24 mouse cellular contexts compared by ENCODE assay signal in genomic region chr19:53650921-53651320, GRCm38 (mm10). TPM values are rescaled to one million over a fixed set of nuclear protein-coding genes. Genes with fewer than 3 reads are reported as not detected.
"Had no signal": no experiment of that assay in that cellular context is flagged by ENCODE, and none has a peak within 500 bp of the region (broad histone marks: within the 10 kb centered on the region; RNA-seq: fewer than 3 reads in every experiment).

No protein-coding gene starts in this region.

- H3K9ac ChIP-seq: forebrain, postnatal 0 days; heart, embryonic 13.5 days; heart, embryonic 15.5 days; hindbrain, embryonic 13.5 days; hindbrain, embryonic 15.5 days; limb, embryonic 13.5 days; limb, embryonic 15.5 days; liver, embryonic 12.5 days; liver, embryonic 14.5 days had no signal

- ATAC-seq: forebrain, postnatal 0 days; hindbrain, postnatal 0 days; intestine, embryonic 16.5 days; liver, embryonic 12.5 days had no signal

- H3K4me2 ChIP-seq: heart, embryonic 13.5 days; heart, embryonic 15.5 days; hindbrain, embryonic 13.5 days; hindbrain, embryonic 15.5 days; limb, embryonic 13.5 days; limb, embryonic 15.5 days; liver, embryonic 12.5 days had no signal

- H3K4me3 ChIP-seq: heart, embryonic 13.5 days; heart, embryonic 15.5 days; hindbrain, embryonic 13.5 days; hindbrain, embryonic 15.5 days; limb, embryonic 13.5 days; limb, embryonic 15.5 days; liver, embryonic 12.5 days had no signal

- H3K27me3 ChIP-seq: heart, embryonic 13.5 days; heart, embryonic 15.5 days; hindbrain, embryonic 13.5 days; hindbrain, embryonic 15.5 days; liver, embryonic 12.5 days had no signal

- H3K27ac ChIP-seq: heart, embryonic 13.5 days; heart, embryonic 15.5 days; hindbrain, embryonic 13.5 days; hindbrain, embryonic 15.5 days; hindbrain, postnatal 0 days; kidney, postnatal 0 days; limb, embryonic 13.5 days; limb, embryonic 15.5 days; liver, embryonic 12.5 days; liver, embryonic 14.5 days had no signal

- DNase-seq: forebrain, postnatal 0 days; gastrocnemius, postnatal 14 days; gastrocnemius, postnatal 36 days; heart, adult 18-20 months; kidney, adult 11 months; kidney, adult 2 months; kidney, adult 9 months; kidney, postnatal 14 days; kidney, postnatal 36 days; layer of hippocampus, adult 9-11 months; layer of hippocampus, postnatal 36 days; left cerebral cortex, postnatal 4 days had no signal

- H3K9me3 ChIP-seq: heart, embryonic 13.5 days; heart, embryonic 15.5 days; hindbrain, embryonic 13.5 days; hindbrain, embryonic 15.5 days; limb, embryonic 13.5 days; limb, embryonic 15.5 days; liver, embryonic 12.5 days had no signal

RNA-seq across cellular contexts. Expression of gene Rbm20, which starts 26.2 kb away (rescaled TPM):
- total RNA-seq: hematopoietic stem cell, adult 5-6 weeks had no signal
